Mouse (Mus musculus) ES-Bruce4 (cell line): ENCODE measurements around the gene Anapc15-ps. TPM values are rescaled to one million over a fixed set of nuclear protein-coding genes. Genes with fewer than 3 reads are reported as not detected.

Experiments used
- H3K27ac ChIP-seq: 2 replicates; pipeline ENCODE4 v1.5.1; 2012; ENCODE audit warnings: low read length, inconsistent platforms; ENCODE audit not compliant: insufficient read depth
- H3K27me3 ChIP-seq: 2 replicates; pipeline ENCODE4 v1.6.1; 2012; ENCODE audit warnings: mild to moderate bottlenecking, low read length, inconsistent platforms; ENCODE audit not compliant: control insufficient read depth, poor library complexity, insufficient read depth, severe bottlenecking
- H3K36me3 ChIP-seq: 2 replicates; pipeline ENCODE4 v1.6.1; 2012; ENCODE audit warnings: inconsistent platforms, mild to moderate bottlenecking, low read length, moderate library complexity; ENCODE audit not compliant: control insufficient read depth, poor library complexity, insufficient read depth, severe bottlenecking
- H3K4me1 ChIP-seq: one replicate; pipeline ENCODE4 v1.8.1; 2011; ENCODE audit warnings: low read length; ENCODE audit not compliant: control insufficient read depth, insufficient read depth
- H3K4me3 ChIP-seq: 2 replicates; pipeline ENCODE4 v1.5.1; 2011; ENCODE audit warnings: low read depth, mild to moderate bottlenecking, low read length
- H3K9ac ChIP-seq: 2 replicates; pipeline ENCODE4 v1.6.1; 2012; ENCODE audit warnings: low read depth, mild to moderate bottlenecking, inconsistent platforms; ENCODE audit not compliant: poor library complexity, severe bottlenecking
- H3K9me3 ChIP-seq: replicated peaks from 2 replicates; pipeline ENCODE4 v1.6.1; 2012; ENCODE audit warnings: mild to moderate bottlenecking, low read length, inconsistent platforms; ENCODE audit not compliant: control insufficient read depth, poor library complexity, insufficient read depth, severe bottlenecking
- CTCF ChIP-seq: IDR thresholded peaks from one replicate; pipeline ENCODE4 v1.8.1; 2011; ENCODE audit warnings: low read depth, low read length
- EP300 ChIP-seq: IDR thresholded peaks from 2 replicates; pipeline ENCODE4 v1.6.1; 2011; ENCODE audit warnings: low read depth, low read length; ENCODE audit not compliant: insufficient read depth
- POLR2A ChIP-seq: IDR thresholded peaks from one replicate; pipeline ENCODE4 v1.8.1; 2011; ENCODE audit warnings: low read length; ENCODE audit not compliant: insufficient read depth
- polyA plus RNA-seq: library from polyadenylated mRNA; stranded (reverse); fragments of >200 nt; gene quantifications from 2 replicates; pipeline ENCODE4 v1.2.4, GENCODE M21; 2011; ENCODE audit warnings: low read depth; ENCODE audit not compliant: missing spikeins, insufficient read depth, insufficient read length

The Anapc15-ps gene
- polyA plus RNA-seq, 1 experiment, result 3.4 TPM

GRCm38 (mm10) chr10:95643696-95644360 is 29.4 kb downstream of the Anapc15-ps start:
- TF ChIP-seq EP300 (no peak), CTCF (no peak), POLR2A (no peak)
- H3K4me3 ChIP-seq, result no peak overlapping the region
- no peak overlapping the region for H3K9ac ChIP-seq
- H3K36me3 ChIP-seq, result no peaks in the 10 kb centered on the region
- no peaks in the 10 kb centered on the region for H3K9me3 ChIP-seq
- no peaks in the 10 kb centered on the region for H3K4me1 ChIP-seq
- no peaks in the 10 kb centered on the region for H3K27me3 ChIP-seq
- H3K27ac ChIP-seq, result 0 out of 2 replicates have a peak overlapping the region, but pooled peaks have one; percentile 30

- Histone ChIP-seq H3K27me3 (no peaks in the 10 kb centered on the region), H3K4me3 (no peak overlapping the region), H3K4me1 (no peaks in the 10 kb centered on the region), H3K9ac (no peak overlapping the region), H3K27ac (no peak overlapping the region), H3K36me3 (no peaks in the 10 kb centered on the region), H3K9me3 (no peaks in the 10 kb centered on the region)
- TF ChIP-seq CTCF (no peak), EP300 (peak; percentile 77)
These were observed 30.2 kb downstream of the Anapc15-ps start for GRCm38 (mm10) chr10:95643042-95643441.

GRCm38 (mm10) chr10:95641335-95641734 is 31.9 kb downstream of the Anapc15-ps start:
- Histone ChIP-seq H3K36me3 (no peaks in the 10 kb centered on the region), H3K27ac (no peak overlapping the region), H3K4me3 (no peak overlapping the region), H3K4me1 (no peaks in the 10 kb centered on the region), H3K27me3 (no peaks in the 10 kb centered on the region), H3K9me3 (no peaks in the 10 kb centered on the region), H3K9ac (no peak overlapping the region)
- TF ChIP-seq EP300, result no peak
- TF ChIP-seq POLR2A, result no peak
- no peak for TF ChIP-seq CTCF

GRCm38 (mm10) chr10:95639429-95639828 is 33.8 kb downstream of the Anapc15-ps start:
- no peak overlapping the region for H3K27ac ChIP-seq
- H3K4me3 ChIP-seq, result no peak overlapping the region
- H3K27me3 ChIP-seq, result no peaks in the 10 kb centered on the region
- no peak for TF ChIP-seq POLR2A
- TF ChIP-seq CTCF, result no peak
- H3K36me3 ChIP-seq, result no peaks in the 10 kb centered on the region
- H3K9ac ChIP-seq, result no peak overlapping the region
- H3K4me1 ChIP-seq, result no peaks in the 10 kb centered on the region
- no peaks in the 10 kb centered on the region for H3K9me3 ChIP-seq

GRCm38 (mm10) chr10:95634751-95635150 is 38.5 kb downstream of the Anapc15-ps start:
- Histone ChIP-seq H3K4me1 (no peaks in the 10 kb centered on the region), H3K36me3 (no peaks in the 10 kb centered on the region)
- TF ChIP-seq CTCF (no peak), EP300 (no peak), POLR2A (no peak)

GRCm38 (mm10) chr10:95634261-95634660 is 39.0 kb downstream of the Anapc15-ps start:
- TF ChIP-seq CTCF (no peak), POLR2A (no peak), EP300 (no peak)
- H3K4me1 ChIP-seq, result peaks cover under 1% of the 10 kb centered on the region
- no peak overlapping the region for H3K9ac ChIP-seq
- H3K36me3 ChIP-seq, result no peaks in the 10 kb centered on the region
- no peaks in the 10 kb centered on the region for H3K27me3 ChIP-seq
- H3K4me3 ChIP-seq, result no peak overlapping the region
- no peaks in the 10 kb centered on the region for H3K9me3 ChIP-seq
- no peak overlapping the region for H3K27ac ChIP-seq

More at GRCm38 (mm10) chr10:95634751-95635150, 38.5 kb downstream of the Anapc15-ps start:
- Histone ChIP-seq H3K4me3 (no peak overlapping the region), H3K9ac (no peak overlapping the region), H3K9me3 (no peaks in the 10 kb centered on the region), H3K27ac (no peak overlapping the region), H3K27me3 (no peaks in the 10 kb centered on the region)
